Mouse (Mus musculus): ENCODE results near the gene Eaf2.
"Not testable (repeated sequence)": the region's sequence is repeated elsewhere in the genome, so short reads cannot be mapped to it uniquely, and the experiment has no call there.

The Eaf2 gene

GRCm38 (mm10) chr16:36869442-36869841 is 5.4 kb downstream of the Eaf2 start:
- in situ Hi-C loops (cut with MboI; ENCODE audit: low pct_unique_long_range_greater_than_20kb in 1 of 2, low sequenced_read_pairs in 2 of 2, unreplicated experiment in 1 of 2) = no loop called here

- in situ Hi-C loops (cut with MboI; ENCODE audit: low pct_unique_long_range_greater_than_20kb in 1 of 2, low sequenced_read_pairs in 2 of 2, unreplicated experiment in 1 of 2) = no loop called here
Observed at GRCm38 (mm10) chr16:36863585-36863984, 11.2 kb downstream of the Eaf2 start.

- in situ Hi-C loops (cut with MboI; ENCODE audit: low pct_unique_long_range_greater_than_20kb in 1 of 2, low sequenced_read_pairs in 2 of 2, unreplicated experiment in 1 of 2) = no loop called here
Observed at GRCm38 (mm10) chr16:36851202-36851601, 23.6 kb downstream of the Eaf2 start.

- in situ Hi-C loops (cut with MboI; ENCODE audit: low pct_unique_long_range_greater_than_20kb in 1 of 2, low sequenced_read_pairs in 2 of 2, unreplicated experiment in 1 of 2) = not testable (repeated sequence)
Observed at GRCm38 (mm10) chr16:36846894-36847293, 27.9 kb downstream of the Eaf2 start.

GRCm38 (mm10) chr16:36828820-36829219 is 46.0 kb downstream of the Eaf2 start:
- in situ Hi-C loops (cut with MboI; ENCODE audit: low pct_unique_long_range_greater_than_20kb in 1 of 2, low sequenced_read_pairs in 2 of 2, unreplicated experiment in 1 of 2) = no loop called here

- in situ Hi-C loops (cut with MboI; ENCODE audit: low pct_unique_long_range_greater_than_20kb in 1 of 2, low sequenced_read_pairs in 2 of 2, unreplicated experiment in 1 of 2) = no loop called here
Observed at GRCm38 (mm10) chr16:36828054-36828786, 46.6 kb downstream of the Eaf2 start, which contains the start of gene Iqcb1. Gene Iqcb1 (plus strand): TSS chr16:36828385.

GRCm38 (mm10) chr16:36827611-36828053 is 47.2 kb downstream of the Eaf2 start:
- in situ Hi-C loops (cut with MboI; ENCODE audit: low pct_unique_long_range_greater_than_20kb in 1 of 2, low sequenced_read_pairs in 2 of 2, unreplicated experiment in 1 of 2) = no loop called here

- in situ Hi-C loops (cut with MboI; ENCODE audit: low pct_unique_long_range_greater_than_20kb in 1 of 2, low sequenced_read_pairs in 2 of 2, unreplicated experiment in 1 of 2) = loop anchor here in 1 of 2 experiments (25.0 kb wide), 1 partner anchor 359 kb away; the partner anchor contains the start of gene Stfa3
Observed at GRCm38 (mm10) chr16:36821474-36821873, 53.3 kb downstream of the Eaf2 start.

- in situ Hi-C loops (cut with MboI; ENCODE audit: low pct_unique_long_range_greater_than_20kb in 1 of 2, low sequenced_read_pairs in 2 of 2, unreplicated experiment in 1 of 2) = loop anchor here in 1 of 2 experiments (25.0 kb wide), 1 partner anchor 358 kb away; the partner anchor contains the start of gene Stfa3
Observed at GRCm38 (mm10) chr16:36820747-36821146, 54.1 kb downstream of the Eaf2 start.

- in situ Hi-C loops (cut with MboI; ENCODE audit: low pct_unique_long_range_greater_than_20kb in 1 of 2, low sequenced_read_pairs in 2 of 2, unreplicated experiment in 1 of 2) = loop anchor here in 1 of 2 experiments (25.0 kb wide), 1 partner anchor 358 kb away; the partner anchor contains the start of gene Stfa3
Observed at GRCm38 (mm10) chr16:36820016-36820415, 54.8 kb downstream of the Eaf2 start.

- in situ Hi-C loops (cut with MboI; ENCODE audit: low pct_unique_long_range_greater_than_20kb in 1 of 2, low sequenced_read_pairs in 2 of 2, unreplicated experiment in 1 of 2) = loop anchor here (10.0 to 25.0 kb wide), 3 partner anchors 213 to 355 kb away; partner anchors contain the start of gene Stfa3 (in 1 of the 2)
Observed at GRCm38 (mm10) chr16:36817321-36817926, 57.4 kb downstream of the Eaf2 start.

GRCm38 (mm10) chr16:36816916-36817315 is 57.9 kb downstream of the Eaf2 start:
- in situ Hi-C loops (cut with MboI; ENCODE audit: low pct_unique_long_range_greater_than_20kb in 1 of 2, low sequenced_read_pairs in 2 of 2, unreplicated experiment in 1 of 2) = loop anchor here (10.0 to 25.0 kb wide), 3 partner anchors 212 to 355 kb away; partner anchors contain the start of gene Stfa3 (in 1 of the 2)

- in situ Hi-C loops (cut with MboI; ENCODE audit: low pct_unique_long_range_greater_than_20kb in 1 of 2, low sequenced_read_pairs in 2 of 2, unreplicated experiment in 1 of 2) = loop anchor here (10.0 to 25.0 kb wide), 3 partner anchors 209 to 351 kb away; partner anchors contain the start of gene Stfa3 (in 1 of the 2)
Observed at GRCm38 (mm10) chr16:36813680-36814079, 61.1 kb downstream of the Eaf2 start.

GRCm38 (mm10) chr16:36808616-36809015 is 66.2 kb downstream of the Eaf2 start:
- in situ Hi-C loops (cut with MboI; ENCODE audit: low pct_unique_long_range_greater_than_20kb in 1 of 2, low sequenced_read_pairs in 2 of 2, unreplicated experiment in 1 of 2) = loop anchor here in 1 of 2 experiments (25.0 kb wide), 1 partner anchor 346 kb away; the partner anchor contains the start of gene Stfa3

GRCm38 (mm10) chr16:36802361-36802760 is 72.4 kb downstream of the Eaf2 start:
- in situ Hi-C loops (cut with MboI; ENCODE audit: low pct_unique_long_range_greater_than_20kb in 1 of 2, low sequenced_read_pairs in 2 of 2, unreplicated experiment in 1 of 2) = loop anchor here in 1 of 2 experiments (25.0 kb wide), 1 partner anchor 340 kb away; the partner anchor contains the start of gene Stfa3

GRCm38 (mm10) chr16:36798334-36798733 is 76.5 kb downstream of the Eaf2 start:
- in situ Hi-C loops (cut with MboI; ENCODE audit: low pct_unique_long_range_greater_than_20kb in 1 of 2, low sequenced_read_pairs in 2 of 2, unreplicated experiment in 1 of 2) = no loop called here

- in situ Hi-C loops (cut with MboI; ENCODE audit: low pct_unique_long_range_greater_than_20kb in 1 of 2, low sequenced_read_pairs in 2 of 2, unreplicated experiment in 1 of 2) = no loop called here
Observed at GRCm38 (mm10) chr16:36794976-36795375, 79.8 kb downstream of the Eaf2 start.

GRCm38 (mm10) chr16:36790166-36790565 is 84.6 kb downstream of the Eaf2 start:
- in situ Hi-C loops (cut with MboI; ENCODE audit: low pct_unique_long_range_greater_than_20kb in 1 of 2, low sequenced_read_pairs in 2 of 2, unreplicated experiment in 1 of 2) = no loop called here

- in situ Hi-C loops (cut with MboI; ENCODE audit: low pct_unique_long_range_greater_than_20kb in 1 of 2, low sequenced_read_pairs in 2 of 2, unreplicated experiment in 1 of 2) = no loop called here
Observed at GRCm38 (mm10) chr16:36786466-36786865, 88.3 kb downstream of the Eaf2 start.

Measured in mouse embryonic stem cell (cell line).